Comparison of ENCODE assay signal across 1 mouse cellular context in genomic region chr13:30985598-30986466, GRCm38 (mm10).
TF ChIP-seq lines count a peak whose summit lies in the region.

No protein-coding gene starts in this region.

TF ChIP-seq in CH12.LX, 34 proteins besides CTCF, POLR2A, EP300 and RAD21:
- no peak for TF ChIP-seq SIN3A (IDR thresholded peaks at IDR 0.05; ENCODE audit: low read length)
- no peak for TF ChIP-seq MAZ (IDR thresholded peaks at IDR 0.05; ENCODE audit: low read depth, low read length)
- TF ChIP-seq TBP (conservative IDR thresholded peaks at IDR 0.05; ENCODE audit: low read depth, low read length) = no peak
- no peak for TF ChIP-seq KAT2A (IDR thresholded peaks at IDR 0.05; ENCODE audit: insufficient replicate concordance, low read length)
- TF ChIP-seq ETS1 (conservative IDR thresholded peaks at IDR 0.05; ENCODE audit: low read depth, low read length) = no peak
- no peak for TF ChIP-seq BHLHE40 (IDR thresholded peaks at IDR 0.05; ENCODE audit: low read depth, low read length)
- no peak for TF ChIP-seq USF1 (IDR thresholded peaks at IDR 0.05; ENCODE audit: low read depth, low read length)
- TF ChIP-seq ZMIZ1 (IDR thresholded peaks at IDR 0.05; ENCODE audit: low read depth, low read length) = no peak
- no peak for TF ChIP-seq MAX (IDR thresholded peaks at IDR 0.05; ENCODE audit: low read length)
- no peak for TF ChIP-seq UBTF (IDR thresholded peaks at IDR 0.05; ENCODE audit: low read depth, low read length)
- no peak for TF ChIP-seq NRF1 (IDR thresholded peaks at IDR 0.05; ENCODE audit: low read depth, low read length)
- TF ChIP-seq HCFC1 (IDR thresholded peaks at IDR 0.05; ENCODE audit: low read depth, low read length) = no peak
- TF ChIP-seq MEF2A (IDR thresholded peaks at IDR 0.05; ENCODE audit: borderline replicate concordance, low read depth, low read length) = no peak
- no peak for TF ChIP-seq MYC (IDR thresholded peaks at IDR 0.05; ENCODE audit: low read depth, low read length)
- TF ChIP-seq SMC3 (IDR thresholded peaks at IDR 0.05; ENCODE audit: low read depth, low read length) = no peak
TF ChIP-seq in CH12.LX: peak in this region for 0.
